Mouse (Mus musculus): Measurements from ENCODE around the gene Nr1h4. TPM values are rescaled to one million over a fixed set of nuclear protein-coding genes. Genes with fewer than 3 reads are reported as not detected.

The Nr1h4 gene
- polyA plus RNA-seq, 1 experiment from 2014 or later: 3.9 TPM

DNA sequence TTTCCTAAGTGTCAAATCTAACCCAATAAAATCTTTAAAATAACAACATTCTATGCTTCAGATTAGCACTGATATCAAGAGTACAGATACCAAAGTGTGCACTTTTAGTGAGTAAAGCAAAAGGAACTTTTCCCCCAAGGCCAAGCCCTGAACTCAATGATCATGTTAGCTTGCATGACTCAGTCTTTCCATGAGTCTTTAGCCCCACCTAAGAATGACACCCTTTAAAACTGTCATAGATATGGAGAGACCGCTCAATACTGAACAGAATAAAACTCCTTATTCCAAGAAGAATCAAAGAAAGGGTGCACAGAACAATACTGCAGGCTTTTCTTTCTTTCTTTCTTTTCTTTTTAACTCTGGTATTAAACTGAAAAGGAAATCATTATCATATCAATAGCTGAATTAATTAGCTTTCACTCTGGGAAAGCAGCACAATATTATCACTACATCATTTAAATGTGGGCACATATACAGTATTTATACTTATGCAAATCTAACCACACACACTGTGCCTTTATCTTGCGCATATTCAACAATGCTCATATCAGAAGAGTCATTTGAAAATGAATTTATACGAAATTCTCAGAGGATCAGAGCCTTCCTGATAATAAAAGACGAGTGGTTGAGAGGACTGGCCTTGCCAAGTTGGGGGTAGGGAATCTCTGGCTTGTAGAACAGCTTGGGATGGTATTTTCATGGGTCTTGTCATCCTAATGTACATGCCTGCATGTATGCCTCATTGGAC, 46.2 kb downstream of the Nr1h4 start:
- 62% methylated on average over 4 of the region's 4 CpGs for WGBS
- Histone ChIP-seq H3K4me1 (ENCODE audit: insufficient read depth, low read length) (no peaks in the 10 kb centered on the region), H3K9me3 (ENCODE audit: low read length) (no peaks in the 10 kb centered on the region), H3K4me2 (replicated peaks; ENCODE audit: low read depth, low read length) (no peak overlapping the region), H3K4me3 (ENCODE audit: low read length) (no peak overlapping the region), H3K27me3 (ENCODE audit: insufficient read depth, low read length) (no peaks in the 10 kb centered on the region), H3K9ac (replicated peaks; ENCODE audit: low read length) (no peak overlapping the region), H3K27ac (ENCODE audit: low read length) (no peak overlapping the region), H3K36me3 (ENCODE audit: insufficient read depth, low read length) (no peaks in the 10 kb centered on the region)
- no peak for ATAC-seq (ENCODE audit: low FRiP score, low TSS enrichment)

DNA sequence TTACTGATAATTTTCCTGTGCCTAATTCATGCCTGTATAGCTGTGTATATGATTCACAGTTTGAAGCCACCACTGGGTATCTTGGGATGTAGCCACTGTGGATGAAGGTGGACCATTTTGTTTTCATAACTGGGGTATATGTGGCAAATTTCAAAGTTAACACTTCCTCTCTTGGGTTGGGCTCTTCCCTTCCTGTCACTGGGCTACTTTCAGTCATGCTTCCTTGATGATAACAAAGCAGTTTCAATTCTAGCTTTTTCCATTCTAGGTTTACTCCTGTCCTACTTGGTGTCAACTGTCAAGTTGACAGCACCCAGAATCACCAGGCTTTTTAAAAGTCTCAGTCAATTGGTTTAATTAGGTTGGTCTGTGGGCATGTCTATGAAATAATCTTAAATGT, 48.5 kb downstream of the Nr1h4 start:
- Histone ChIP-seq H3K4me1 (ENCODE audit: insufficient read depth, low read length) (no peaks in the 10 kb centered on the region), H3K4me2 (replicated peaks; ENCODE audit: low read depth, low read length) (no peak overlapping the region), H3K9me3 (ENCODE audit: low read length) (no peaks in the 10 kb centered on the region), H3K36me3 (ENCODE audit: insufficient read depth, low read length) (no peaks in the 10 kb centered on the region), H3K4me3 (ENCODE audit: low read length) (no peak overlapping the region), H3K27ac (ENCODE audit: low read length) (no peak overlapping the region), H3K27me3 (ENCODE audit: insufficient read depth, low read length) (no peaks in the 10 kb centered on the region), H3K9ac (replicated peaks; ENCODE audit: low read length) (no peak overlapping the region)
- ATAC-seq (ENCODE audit: low FRiP score, low TSS enrichment): no peak

DNA sequence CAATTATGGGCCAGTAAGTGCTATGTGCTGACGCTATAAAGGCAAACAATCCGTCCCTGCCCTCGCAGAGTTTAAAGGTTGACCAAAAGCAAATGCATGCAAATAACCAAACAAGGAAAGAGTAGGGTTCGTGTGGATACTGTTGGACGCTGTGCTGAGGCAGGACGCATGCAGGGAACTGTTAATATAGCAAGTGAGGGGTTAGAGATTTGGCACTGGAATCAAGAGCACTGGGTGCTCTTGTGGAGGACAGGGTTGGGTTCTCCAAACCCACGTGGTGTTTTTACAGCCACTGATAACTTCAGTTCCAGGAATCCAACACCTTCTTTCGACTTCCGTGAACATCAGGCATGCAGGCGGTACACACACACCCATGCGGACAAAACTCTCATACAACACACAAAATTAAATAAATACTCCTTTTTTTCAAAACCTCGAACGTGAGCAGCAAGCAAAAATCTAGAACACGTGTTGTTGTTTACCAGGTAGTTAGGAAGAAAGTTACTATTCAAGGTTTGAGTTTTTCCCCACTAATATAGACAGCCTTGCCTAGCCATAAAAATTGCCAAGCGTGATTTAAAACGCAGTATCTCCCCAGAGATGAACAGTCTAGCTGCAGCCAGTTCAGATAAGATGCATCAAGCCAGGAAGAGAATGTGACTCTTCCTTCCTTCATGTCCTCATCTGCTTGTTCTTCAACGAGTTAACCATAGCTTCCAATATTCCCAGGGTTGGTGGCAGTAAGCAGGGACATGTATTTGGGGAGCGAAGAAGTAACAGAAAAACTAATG, 49.4 kb downstream of the Nr1h4 start:
- H3K4me3 ChIP-seq (ENCODE audit: low read length): no peak overlapping the region
- H3K9ac ChIP-seq (replicated peaks; ENCODE audit: low read length): no peak overlapping the region
- H3K27ac ChIP-seq (ENCODE audit: low read length): no peak overlapping the region
- no peak overlapping the region for H3K4me2 ChIP-seq (replicated peaks; ENCODE audit: low read depth, low read length)
- ATAC-seq (ENCODE audit: low FRiP score, low TSS enrichment): no peak
- H3K27me3 ChIP-seq (ENCODE audit: insufficient read depth, low read length): no peaks in the 10 kb centered on the region
- 74% methylated on average over 18 of the region's 18 CpGs for WGBS
- H3K36me3 ChIP-seq (ENCODE audit: insufficient read depth, low read length): no peaks in the 10 kb centered on the region
- no peaks in the 10 kb centered on the region for H3K9me3 ChIP-seq (ENCODE audit: low read length)
- H3K4me1 ChIP-seq (ENCODE audit: insufficient read depth, low read length): no peaks in the 10 kb centered on the region

DNA sequence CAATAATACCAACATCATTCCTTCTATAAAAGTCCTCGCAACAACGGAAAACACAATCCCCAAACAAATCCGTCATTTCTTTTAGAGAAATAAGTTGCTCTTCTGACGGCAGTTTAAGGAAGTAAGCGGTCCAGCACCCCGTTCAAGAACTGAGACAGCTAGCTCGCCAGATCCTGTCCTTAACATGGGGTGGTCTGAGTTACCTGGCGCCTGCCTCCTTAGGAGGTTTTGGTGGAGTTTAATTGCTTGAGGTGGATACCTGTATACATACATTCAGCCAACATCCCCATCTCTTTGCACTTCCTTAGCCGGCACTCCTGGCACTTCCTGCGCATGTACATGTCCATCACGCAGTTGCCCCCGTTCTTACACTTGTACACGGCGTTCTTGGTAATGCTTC, 50.3 kb downstream of the Nr1h4 start:
- ATAC-seq (ENCODE audit: low FRiP score, low TSS enrichment): no peak
- H3K27ac ChIP-seq (ENCODE audit: low read length): no peak overlapping the region
- H3K4me1 ChIP-seq (ENCODE audit: insufficient read depth, low read length): no peaks in the 10 kb centered on the region
- 88% methylated on average over 14 of the region's 14 CpGs for WGBS
- no peaks in the 10 kb centered on the region for H3K27me3 ChIP-seq (ENCODE audit: insufficient read depth, low read length)
- no peak overlapping the region for H3K4me3 ChIP-seq (ENCODE audit: low read length)
- H3K36me3 ChIP-seq (ENCODE audit: insufficient read depth, low read length): no peaks in the 10 kb centered on the region
- H3K9me3 ChIP-seq (ENCODE audit: low read length): no peaks in the 10 kb centered on the region
- no peak overlapping the region for H3K9ac ChIP-seq (replicated peaks; ENCODE audit: low read length)
- H3K4me2 ChIP-seq (replicated peaks; ENCODE audit: low read depth, low read length): no peak overlapping the region

DNA sequence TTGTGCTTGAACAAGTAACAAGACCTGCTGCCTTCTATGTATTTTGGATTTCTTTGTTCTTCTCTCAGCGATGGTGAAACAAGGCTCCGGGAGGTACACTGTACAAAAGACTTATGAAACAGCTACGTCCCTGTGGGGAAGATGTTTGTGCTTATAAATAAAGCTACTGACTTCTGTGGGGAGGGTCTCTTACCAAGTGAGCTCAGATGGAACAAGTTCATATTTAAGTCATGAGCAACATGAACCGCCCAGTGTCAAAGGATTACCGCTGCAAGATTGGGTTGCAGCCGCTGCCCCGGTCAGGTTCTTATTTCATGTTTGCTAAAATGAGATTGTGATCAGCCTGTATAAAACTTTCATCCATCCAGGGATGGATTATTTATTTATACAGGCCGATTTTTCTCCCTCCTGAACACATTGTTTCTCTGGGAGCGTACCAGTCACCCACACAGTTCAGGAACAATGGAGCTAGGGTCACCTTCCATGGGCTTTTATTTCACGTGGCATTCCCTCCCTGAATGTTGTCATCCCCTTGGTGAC, 51.2 kb downstream of the Nr1h4 start:
- no peaks in the 10 kb centered on the region for H3K4me1 ChIP-seq (ENCODE audit: insufficient read depth, low read length)
- WGBS: 61% methylated on average over 10 of the region's 10 CpGs
- H3K9me3 ChIP-seq (ENCODE audit: low read length): no peaks in the 10 kb centered on the region
- H3K4me2 ChIP-seq (replicated peaks; ENCODE audit: low read depth, low read length): no peak overlapping the region
- no peak overlapping the region for H3K27ac ChIP-seq (ENCODE audit: low read length)
- no peaks in the 10 kb centered on the region for H3K27me3 ChIP-seq (ENCODE audit: insufficient read depth, low read length)
- ATAC-seq (ENCODE audit: low FRiP score, low TSS enrichment): no peak
- no peak overlapping the region for H3K4me3 ChIP-seq (ENCODE audit: low read length)
- no peaks in the 10 kb centered on the region for H3K36me3 ChIP-seq (ENCODE audit: insufficient read depth, low read length)
- H3K9ac ChIP-seq (replicated peaks; ENCODE audit: low read length): no peak overlapping the region

DNA sequence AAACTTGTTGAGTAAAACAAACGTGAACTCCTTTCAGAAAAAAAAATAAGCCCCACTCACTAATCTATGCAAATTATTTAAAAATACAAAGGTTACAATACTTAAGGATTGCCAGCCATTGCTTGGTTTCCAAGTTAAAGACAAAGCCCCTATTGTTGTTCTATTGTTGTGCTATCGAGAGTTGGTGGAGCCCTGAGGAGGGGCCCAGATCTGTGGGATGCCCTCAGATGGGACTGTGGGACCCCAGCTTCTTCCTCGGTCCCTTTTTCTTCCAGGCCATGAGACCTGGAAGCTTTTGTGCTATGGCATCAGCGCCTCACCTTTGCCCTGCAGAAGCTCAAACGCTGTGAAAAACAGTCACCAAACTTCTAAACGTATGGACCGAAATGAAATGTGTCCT, 51.7 kb downstream of the Nr1h4 start:
- Histone ChIP-seq H3K36me3 (ENCODE audit: insufficient read depth, low read length) (no peaks in the 10 kb centered on the region), H3K27me3 (ENCODE audit: insufficient read depth, low read length) (no peaks in the 10 kb centered on the region), H3K9me3 (ENCODE audit: low read length) (no peaks in the 10 kb centered on the region), H3K27ac (ENCODE audit: low read length) (no peak overlapping the region), H3K4me2 (replicated peaks; ENCODE audit: low read depth, low read length) (no peak overlapping the region), H3K4me1 (ENCODE audit: insufficient read depth, low read length) (no peaks in the 10 kb centered on the region), H3K4me3 (ENCODE audit: low read length) (no peak overlapping the region), H3K9ac (replicated peaks; ENCODE audit: low read length) (no peak overlapping the region)
- WGBS: 61% methylated on average over 7 of the region's 7 CpGs
- no peak for ATAC-seq (ENCODE audit: low FRiP score, low TSS enrichment)

DNA sequence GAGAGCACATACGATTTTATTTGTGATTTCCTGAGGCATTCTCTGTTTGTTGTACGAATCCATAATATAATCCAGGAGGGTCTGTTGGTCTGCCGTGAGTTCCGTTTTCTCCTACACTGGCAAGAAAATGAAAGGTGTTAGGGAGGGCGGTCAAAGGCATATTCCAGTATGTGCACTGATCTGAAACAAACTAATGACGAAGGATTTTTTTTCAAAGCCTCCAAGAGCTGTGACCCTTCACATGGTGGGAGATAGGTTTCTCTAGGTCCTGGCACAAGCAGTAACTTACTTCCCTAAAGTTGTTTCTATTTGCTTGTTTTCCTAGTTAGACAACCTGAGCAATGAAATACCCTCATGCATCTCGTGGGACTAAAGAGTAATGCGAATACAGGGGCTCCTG, 54.6 kb downstream of the Nr1h4 start:
- H3K4me2 ChIP-seq (replicated peaks; ENCODE audit: low read depth, low read length): no peak overlapping the region
- no peaks in the 10 kb centered on the region for H3K4me1 ChIP-seq (ENCODE audit: insufficient read depth, low read length)
- no peaks in the 10 kb centered on the region for H3K36me3 ChIP-seq (ENCODE audit: insufficient read depth, low read length)
- H3K9ac ChIP-seq (replicated peaks; ENCODE audit: low read length): no peak overlapping the region
- ATAC-seq (ENCODE audit: low FRiP score, low TSS enrichment): no peak
- H3K27ac ChIP-seq (ENCODE audit: low read length): no peak overlapping the region
- H3K4me3 ChIP-seq (ENCODE audit: low read length): no peak overlapping the region
- no peaks in the 10 kb centered on the region for H3K27me3 ChIP-seq (ENCODE audit: insufficient read depth, low read length)
- H3K9me3 ChIP-seq (ENCODE audit: low read length): no peaks in the 10 kb centered on the region
- WGBS: 58% methylated on average over 8 of the region's 8 CpGs

DNA sequence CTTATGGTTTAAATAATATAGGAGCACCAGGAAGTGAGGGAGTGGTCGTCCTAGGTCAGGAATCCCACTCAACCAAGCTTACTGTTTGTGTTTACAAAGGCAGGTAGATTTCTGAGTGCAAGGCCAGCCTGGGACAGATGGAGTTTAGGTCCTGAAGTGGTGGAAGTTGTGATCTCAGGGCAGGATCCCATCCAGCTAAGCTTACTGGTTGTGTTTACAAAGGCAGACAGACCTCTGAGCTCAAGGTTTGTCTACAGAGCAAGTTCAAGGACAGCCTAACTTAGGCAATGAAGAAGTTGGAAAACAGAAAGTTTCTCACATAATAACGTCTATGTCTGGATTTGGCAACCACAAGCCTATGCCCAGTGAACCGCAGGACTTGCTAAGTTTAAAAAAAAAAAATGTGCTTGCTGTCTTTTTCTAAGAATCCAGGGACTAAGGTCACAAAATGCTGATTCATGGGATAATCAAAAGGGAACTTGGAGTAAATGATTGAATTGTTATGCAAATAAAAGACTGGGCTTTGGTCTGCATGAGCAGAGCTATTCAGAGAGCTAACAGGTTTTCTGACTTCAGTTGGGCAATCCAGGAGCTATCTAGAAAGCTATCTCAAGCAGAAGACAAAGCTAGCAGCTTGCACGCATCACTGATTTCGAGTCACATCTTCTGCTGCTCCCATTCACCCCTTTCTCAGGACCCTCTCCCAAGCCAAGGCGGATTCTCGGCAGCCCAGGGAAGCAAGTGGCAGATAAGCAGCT, 62.6 kb downstream of the Nr1h4 start:
- no peaks in the 10 kb centered on the region for H3K36me3 ChIP-seq (ENCODE audit: insufficient read depth, low read length)
- no peaks in the 10 kb centered on the region for H3K27me3 ChIP-seq (ENCODE audit: insufficient read depth, low read length)
- WGBS: 81% methylated on average over 7 of the region's 7 CpGs
- no peaks in the 10 kb centered on the region for H3K4me1 ChIP-seq (ENCODE audit: insufficient read depth, low read length)
- no peak overlapping the region for H3K4me3 ChIP-seq (ENCODE audit: low read length)
- no peak overlapping the region for H3K27ac ChIP-seq (ENCODE audit: low read length)
- ATAC-seq (ENCODE audit: low FRiP score, low TSS enrichment): no peak
- H3K9ac ChIP-seq (replicated peaks; ENCODE audit: low read length): no peak overlapping the region
- H3K9me3 ChIP-seq (ENCODE audit: low read length): 0 out of 2 replicates have a peak, but pooled peaks cover 10% of the 10 kb centered on the region
- H3K4me2 ChIP-seq (replicated peaks; ENCODE audit: low read depth, low read length): no peak overlapping the region

DNA sequence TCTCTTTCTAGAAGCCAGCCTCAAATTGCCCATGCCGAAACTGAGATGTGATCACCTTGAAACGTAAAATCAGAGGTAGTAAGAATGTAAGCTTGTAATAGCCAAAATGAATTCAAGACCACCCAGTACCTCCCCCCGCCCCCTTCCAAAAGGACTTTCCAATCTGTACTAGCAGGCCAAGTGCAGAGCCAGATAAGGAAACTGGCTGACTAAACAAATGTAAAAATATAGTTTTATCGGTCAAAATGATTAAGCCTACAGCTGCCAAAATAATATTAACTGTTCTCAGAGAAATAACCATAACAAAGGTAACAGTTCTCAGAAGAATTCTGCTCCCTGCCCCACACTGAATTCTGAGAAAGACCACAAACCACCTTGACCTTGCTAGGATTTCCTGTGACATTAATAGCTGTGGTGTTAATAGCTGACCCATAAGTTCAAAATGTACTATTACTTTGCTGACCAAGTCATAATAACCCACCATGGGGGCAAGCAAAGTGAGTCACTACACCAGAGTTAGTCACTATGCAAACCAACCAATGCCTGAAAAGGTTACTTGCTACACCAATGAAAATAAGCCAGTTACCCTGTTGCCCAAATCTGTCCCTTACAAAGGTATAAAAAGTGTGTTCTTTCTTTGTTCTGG, 68.5 kb downstream of the Nr1h4 start:
- H3K36me3 ChIP-seq (ENCODE audit: insufficient read depth, low read length): no peaks in the 10 kb centered on the region
- no peaks in the 10 kb centered on the region for H3K27me3 ChIP-seq (ENCODE audit: insufficient read depth, low read length)
- H3K4me3 ChIP-seq (ENCODE audit: low read length): no peak overlapping the region
- H3K4me2 ChIP-seq (replicated peaks; ENCODE audit: low read depth, low read length): no peak overlapping the region
- no peak overlapping the region for H3K9ac ChIP-seq (replicated peaks; ENCODE audit: low read length)
- ATAC-seq (ENCODE audit: low FRiP score, low TSS enrichment): no peak
- H3K27ac ChIP-seq (ENCODE audit: low read length): no peak overlapping the region
- 87% methylated on average over 4 of the region's 4 CpGs for WGBS
- H3K4me1 ChIP-seq (ENCODE audit: insufficient read depth, low read length): no peaks in the 10 kb centered on the region
- 0 out of 2 replicates have a peak, but pooled peaks cover 2% of the 10 kb centered on the region for H3K9me3 ChIP-seq (ENCODE audit: low read length)

Measured in kidney, embryonic 16.5 days (tissue).